Mouse (Mus musculus) embryonic facial prominence, embryonic 11.5 days (tissue): ENCODE results near the gene Tmcc2. TPM values are rescaled to one million over a fixed set of nuclear protein-coding genes. Genes with fewer than 3 reads are reported as not detected.

Source experiments
- ATAC-seq: fragments of 200-750 bp; cut with Nextera tagmentation; replicated peaks from 2 replicates; pipeline ENCODE4 v1.8.0; 2017; ENCODE audit warnings: low read depth; ENCODE audit not compliant: insufficient number of reproducible peaks, low FRiP score, low TSS enrichment
- DNase-seq: peaks from one replicate; pipeline ENCODE4 v3.0.0-alpha.2; 2015; ENCODE audit warnings: low spot score
- H3K27ac ChIP-seq: fragments of 300-500 bp; sonication (generic); replicated peaks from 2 replicates; pipeline ENCODE4 v1.5.1; 2014; ENCODE audit warnings: mild to moderate bottlenecking, low read depth, low read length, control low read depth
- H3K27me3 ChIP-seq: fragments of 300-500 bp; sonication (generic); 2 replicates; pipeline ENCODE4 v1.6.1; 2014; ENCODE audit warnings: mild to moderate bottlenecking, low read length, moderate library complexity, mixed read lengths; ENCODE audit not compliant: control insufficient read depth, insufficient read depth
- H3K36me3 ChIP-seq: fragments of 300-500 bp; sonication (generic); replicated peaks from 2 replicates; pipeline ENCODE4 v1.6.1; 2014; ENCODE audit warnings: low read depth, mild to moderate bottlenecking, low read length, moderate library complexity, mixed read lengths; ENCODE audit not compliant: control insufficient read depth, insufficient read depth
- H3K4me1 ChIP-seq: fragments of 300-500 bp; sonication (generic); 2 replicates; pipeline ENCODE4 v1.6.1; 2014; ENCODE audit warnings: low read length, mixed read lengths; ENCODE audit not compliant: control insufficient read depth, insufficient read depth
- H3K4me2 ChIP-seq: fragments of 300-500 bp; sonication (generic); 2 replicates; pipeline ENCODE4 v1.6.1; 2014; ENCODE audit warnings: low read depth, mild to moderate bottlenecking, control low read depth, low read length, moderate library complexity
- H3K4me3 ChIP-seq: fragments of 300-500 bp; sonication (generic); 2 replicates; pipeline ENCODE4 v1.5.1; 2014; ENCODE audit warnings: low read depth, low read length, control low read depth
- H3K9ac ChIP-seq: fragments of 300-500 bp; sonication (generic); replicated peaks from 2 replicates; pipeline ENCODE4 v1.6.1; 2014; ENCODE audit warnings: mild to moderate bottlenecking, control low read depth, low read length
- H3K9me3 ChIP-seq: fragments of 300-500 bp; sonication (generic); replicated peaks from 2 replicates; pipeline ENCODE4 v1.6.1; 2016; ENCODE audit warnings: mild to moderate bottlenecking, low read length, inconsistent platforms, mixed read lengths; ENCODE audit not compliant: control insufficient read depth
- WGBS: fragments of 180-500 bp; shearing (Covaris S2); extraction: QIAGEN DNeasy Blood & Tissue Kit; methylation state at CpG from one replicate; pipeline ENCODE4 v1.1.7; 2014; 5-methylcytosine and 5-hydroxymethylcytosine counted together
- polyA plus RNA-seq: library from polyadenylated mRNA; unstranded; fragments of >200 nt; fragmentation: Nextera tagmentation; extraction: Ambion mirVana; gene quantifications from 2 replicates; pipeline ENCODE4 v1.2.1, GENCODE M21; 2014

Tmcc2 gene
- polyA plus RNA-seq, 1 experiment from 2014 or later, result 6.8 TPM

DNA sequence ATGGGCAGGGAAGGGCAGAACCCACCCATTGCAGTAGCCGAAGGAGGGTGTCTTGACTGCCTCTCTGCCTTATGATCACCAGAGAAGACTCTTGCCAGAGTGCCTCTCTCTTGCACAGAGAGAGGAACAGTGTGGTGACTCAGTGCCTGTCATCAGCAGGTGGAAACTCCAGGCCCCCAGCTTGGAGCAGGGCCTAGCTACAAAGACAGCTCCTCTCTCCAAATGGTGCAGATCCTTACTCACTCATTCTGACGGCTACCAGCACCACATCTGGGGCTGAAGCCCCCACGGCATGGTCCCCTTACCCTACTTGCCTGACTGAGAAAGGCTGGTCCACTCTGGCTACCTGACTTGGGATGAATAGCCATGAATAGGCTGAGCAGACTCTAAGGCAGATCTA, 26.7 kb downstream of the Tmcc2 start:
- no peak for ATAC-seq
- Histone ChIP-seq H3K27me3 (no peaks in the 10 kb centered on the region), H3K36me3 (no peaks in the 10 kb centered on the region; the same call in 1 of the 2 replicates), H3K4me3 (no peak overlapping the region), H3K27ac (no peak overlapping the region), H3K4me1 (no peaks in the 10 kb centered on the region), H3K9ac (no peak overlapping the region), H3K4me2 (no peak overlapping the region), H3K9me3 (no peaks in the 10 kb centered on the region)
- 86% methylated on average over 3 of the region's 3 CpGs for WGBS
- no peak for DNase-seq

DNA sequence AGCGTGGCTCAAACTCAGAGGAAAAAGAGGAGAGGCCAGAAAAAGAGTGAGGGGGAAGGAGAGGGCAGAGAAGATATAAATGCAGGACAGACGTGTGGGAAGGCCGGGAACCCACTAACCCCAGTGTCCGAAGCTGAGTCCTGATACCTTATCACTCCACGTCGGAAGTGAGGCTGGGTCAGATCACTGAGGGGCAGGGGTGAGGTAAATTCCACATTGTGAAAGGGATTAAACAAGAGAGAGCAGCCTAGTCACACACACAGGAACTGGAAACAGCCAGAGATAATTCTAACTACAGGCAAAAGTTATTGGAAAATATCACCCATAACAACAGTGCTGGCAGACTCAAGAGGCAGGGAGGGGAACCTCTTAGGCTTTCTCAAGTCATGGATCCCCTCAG, 29.1 kb downstream of the Tmcc2 start:
- H3K4me3 ChIP-seq, result no peak overlapping the region
- no peaks in the 10 kb centered on the region for H3K9me3 ChIP-seq
- no peaks in the 10 kb centered on the region for H3K4me1 ChIP-seq
- no peak overlapping the region for H3K9ac ChIP-seq
- H3K27ac ChIP-seq, result no peak overlapping the region
- no peaks in the 10 kb centered on the region for H3K27me3 ChIP-seq
- DNase-seq (no peak), ATAC-seq (no peak)
- H3K36me3 ChIP-seq, result no peaks in the 10 kb centered on the region; the same call in none of the 2 replicates
- WGBS, result 85% methylated on average over 6 of the region's 6 CpGs
- H3K4me2 ChIP-seq, result no peak overlapping the region

DNA sequence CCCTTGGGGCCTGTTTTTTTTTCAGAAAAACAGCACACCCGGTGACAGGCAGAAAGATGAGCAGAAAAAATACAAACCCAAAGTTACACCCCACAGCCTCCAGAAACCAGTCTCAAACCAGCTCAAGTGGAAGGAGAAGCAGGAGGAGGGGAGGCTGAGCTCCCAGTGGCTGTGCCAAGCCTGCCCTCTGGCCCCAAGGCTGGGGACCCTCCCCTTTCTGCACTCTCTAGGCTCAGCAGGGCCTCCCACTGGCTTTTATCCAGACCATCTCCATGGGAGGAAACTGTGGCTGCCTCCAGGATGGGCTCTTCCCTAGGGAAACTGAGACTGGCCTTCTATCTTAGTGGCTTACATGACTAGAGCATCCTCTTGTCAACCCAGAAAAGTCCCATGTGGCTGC, 34.2 kb downstream of the Tmcc2 start:
- no peak for DNase-seq
- H3K9me3 ChIP-seq, result no peaks in the 10 kb centered on the region
- 73% methylated on average over 1 of the region's 1 CpGs for WGBS
- H3K36me3 ChIP-seq, result no peaks in the 10 kb centered on the region; the same call in none of the 2 replicates
- no peak overlapping the region for H3K27ac ChIP-seq
- H3K27me3 ChIP-seq, result no peaks in the 10 kb centered on the region
- no peak overlapping the region for H3K4me3 ChIP-seq
- no peak overlapping the region for H3K4me2 ChIP-seq
- no peak overlapping the region for H3K9ac ChIP-seq
- H3K4me1 ChIP-seq, result 0 out of 2 replicates have a peak, but pooled peaks cover 2% of the 10 kb centered on the region
- no peak for ATAC-seq

DNA sequence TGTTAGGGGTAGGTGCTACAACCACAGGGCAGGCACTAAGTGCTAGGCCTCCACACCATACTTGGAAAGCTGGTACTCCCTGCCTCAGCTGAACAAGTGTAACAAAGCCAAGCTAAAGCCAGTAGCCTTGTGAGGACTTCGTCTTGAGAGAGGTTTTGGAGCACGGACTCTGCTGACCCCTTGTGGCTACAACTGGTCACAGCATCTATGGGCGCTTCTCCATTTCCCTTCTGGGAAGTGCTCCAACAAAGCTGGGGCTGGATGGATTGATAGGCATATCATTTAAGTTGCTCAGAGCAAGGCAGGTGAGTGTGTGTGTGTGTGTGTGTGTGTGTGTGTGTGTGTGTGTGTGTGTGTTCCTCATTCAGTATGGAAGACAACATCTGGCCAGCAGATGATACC, 35.2 kb downstream of the Tmcc2 start:
- no peak overlapping the region for H3K4me2 ChIP-seq
- DNase-seq, result peak; percentile 93
- no peak overlapping the region for H3K27ac ChIP-seq
- H3K4me1 ChIP-seq, result 0 out of 2 replicates have a peak, but pooled peaks cover 2% of the 10 kb centered on the region
- no peak overlapping the region for H3K4me3 ChIP-seq
- WGBS, result 4% methylated on average over 3 of the region's 3 CpGs
- H3K9me3 ChIP-seq, result no peaks in the 10 kb centered on the region
- ATAC-seq, result peak; percentile 72; the same call in 1 of the 2 replicates
- no peaks in the 10 kb centered on the region for H3K27me3 ChIP-seq
- H3K36me3 ChIP-seq, result no peaks in the 10 kb centered on the region; the same call in none of the 2 replicates
- H3K9ac ChIP-seq, result no peak overlapping the region

DNA sequence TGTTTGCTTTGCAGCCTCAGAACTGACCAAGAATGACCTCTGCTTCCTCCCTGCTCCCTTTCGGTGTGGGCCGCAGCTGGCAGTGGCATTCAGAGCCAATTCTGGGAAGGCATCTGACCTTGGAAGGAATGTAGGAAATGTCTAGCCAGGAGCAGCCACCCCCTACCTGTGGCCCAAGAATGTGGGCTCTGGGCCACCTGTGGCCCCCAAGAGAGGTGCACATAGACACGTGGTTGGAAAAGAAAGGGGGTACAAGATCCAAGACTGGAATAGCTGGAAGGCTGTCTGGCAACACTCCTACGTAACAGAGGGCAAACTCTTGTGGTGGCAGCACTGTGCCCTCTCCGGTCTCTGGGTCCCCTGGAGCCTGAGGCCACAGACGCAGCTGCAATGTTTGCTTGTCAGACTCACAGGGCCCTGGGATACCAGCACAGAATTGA, 35.9 kb downstream of the Tmcc2 start:
- whole genome bisulfite sequencing, result 43% methylated on average over 6 of the region's 6 CpGs
- Histone ChIP-seq H3K36me3 (no peaks in the 10 kb centered on the region; the same call in none of the 2 replicates), H3K27me3 (no peaks in the 10 kb centered on the region), H3K4me2 (no peak overlapping the region), H3K4me1 (0 out of 2 replicates have a peak, but pooled peaks cover 2% of the 10 kb centered on the region), H3K9me3 (no peaks in the 10 kb centered on the region), H3K4me3 (no peak overlapping the region), H3K27ac (no peak overlapping the region), H3K9ac (peak overlapping the region; percentile 22; the same call in 1 of the 2 replicates)
- DNase-seq (no peak), ATAC-seq (no peak)

DNA sequence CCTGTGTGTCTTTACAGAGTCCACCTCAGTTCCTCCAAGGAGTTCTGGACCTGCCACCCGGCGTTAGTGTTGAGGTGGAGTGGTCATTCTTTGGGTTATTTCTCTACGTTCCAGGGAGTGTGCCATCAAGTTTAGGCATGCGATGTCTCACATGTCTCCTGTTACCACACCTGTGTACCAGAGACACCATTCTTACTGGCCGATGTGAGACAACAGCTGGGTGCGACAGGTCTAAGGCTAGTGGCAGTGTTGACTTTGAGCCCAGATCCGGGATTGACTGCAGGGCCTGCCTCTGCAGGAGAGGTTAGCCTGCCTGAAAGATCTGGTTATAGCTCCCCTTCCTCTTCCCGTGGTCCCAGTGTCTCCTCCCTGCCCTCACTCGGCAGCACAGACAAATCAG, 36.8 kb downstream of the Tmcc2 start:
- Histone ChIP-seq H3K36me3 (no peaks in the 10 kb centered on the region; the same call in none of the 2 replicates), H3K4me3 (no peak overlapping the region), H3K4me2 (no peak overlapping the region), H3K27me3 (no peaks in the 10 kb centered on the region), H3K9me3 (no peaks in the 10 kb centered on the region), H3K27ac (no peak overlapping the region), H3K4me1 (0 out of 2 replicates have a peak, but pooled peaks cover 2% of the 10 kb centered on the region), H3K9ac (no peak overlapping the region)
- DNase-seq (no peak), ATAC-seq (no peak)
- 81% methylated on average over 9 of the region's 9 CpGs for WGBS

DNA sequence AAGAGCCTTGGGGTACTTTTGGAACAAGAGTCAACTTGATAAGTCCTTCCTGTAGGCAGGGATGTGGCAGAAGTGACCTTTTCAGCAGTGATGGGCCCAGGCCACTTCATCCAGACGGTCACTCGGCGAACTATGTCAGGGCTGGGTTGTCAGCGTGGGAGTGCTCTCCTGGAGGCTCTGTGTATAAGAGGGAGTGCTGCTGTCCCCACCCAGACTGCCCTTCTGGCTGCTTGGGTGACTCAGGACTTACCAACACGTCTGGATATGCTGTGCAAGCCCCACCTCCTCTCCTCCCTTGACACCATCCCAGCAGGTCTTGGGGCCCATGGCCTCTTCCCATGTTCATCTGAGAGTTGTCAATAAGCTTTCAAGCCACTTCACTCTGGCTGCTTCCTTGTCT, 37.7 kb downstream of the Tmcc2 start:
- H3K27ac ChIP-seq, result no peak overlapping the region
- 73% methylated on average over 5 of the region's 5 CpGs for WGBS
- no peak for ATAC-seq

DNA sequence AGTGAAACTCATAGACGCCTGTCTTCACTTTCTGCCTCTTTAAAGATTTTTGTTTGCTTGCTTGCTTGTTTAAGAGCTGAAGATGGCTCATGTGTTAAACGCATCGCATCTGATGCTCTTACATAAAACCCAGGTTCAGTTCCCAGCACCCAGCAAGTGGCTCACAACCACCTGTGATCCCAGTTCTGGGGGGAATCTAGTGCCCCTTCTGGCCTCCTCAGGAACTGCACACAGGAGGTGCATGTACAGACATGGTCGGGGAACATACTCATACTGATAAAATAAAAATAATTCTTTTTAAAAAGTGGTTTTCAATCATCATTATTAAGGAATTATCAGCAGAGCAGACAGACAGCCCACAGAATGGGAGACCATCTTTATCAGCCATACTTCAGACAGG, 40.0 kb downstream of the Tmcc2 start:
- Histone ChIP-seq H3K9me3 (no peaks in the 10 kb centered on the region), H3K27me3 (no peaks in the 10 kb centered on the region), H3K27ac (no peak overlapping the region), H3K9ac (no peak overlapping the region), H3K36me3 (no peaks in the 10 kb centered on the region), H3K4me2 (no peak overlapping the region), H3K4me3 (no peak overlapping the region), H3K4me1 (0 out of 2 replicates have a peak, but pooled peaks cover 2% of the 10 kb centered on the region)
- DNase-seq (no peak), ATAC-seq (no peak)
- 97% methylated on average over 4 of the region's 4 CpGs for WGBS

More for the DNA sequence above, 37.7 kb downstream of the Tmcc2 start:
- DNase-seq, result no peak
- Histone ChIP-seq H3K4me3 (no peak overlapping the region), H3K36me3 (no peaks in the 10 kb centered on the region; the same call in 1 of the 2 replicates), H3K4me1 (0 out of 2 replicates have a peak, but pooled peaks cover 2% of the 10 kb centered on the region), H3K9me3 (no peaks in the 10 kb centered on the region), H3K4me2 (no peak overlapping the region), H3K27me3 (no peaks in the 10 kb centered on the region), H3K9ac (no peak overlapping the region)
